Mouse (Mus musculus) C2C12 (cell line): Measurements from ENCODE around the gene Eef2. TPM values are rescaled to one million over a fixed set of nuclear protein-coding genes. Genes with fewer than 3 reads are reported as not detected.

Experiments used
- H3K27me3 ChIP-seq: one replicate; pipeline ENCODE4 v1.6.1; 2011; ENCODE audit not compliant: control insufficient read depth, insufficient read depth, insufficient read length
- H3K36me3 ChIP-seq: one replicate; pipeline ENCODE4 v1.6.1; 2011; ENCODE audit not compliant: control insufficient read depth, insufficient read depth
- H3K4me3 ChIP-seq: one replicate; pipeline ENCODE4 v1.5.1; 2011; ENCODE audit warnings: mild to moderate bottlenecking, control low read depth; ENCODE audit not compliant: poor library complexity, insufficient read depth, severe bottlenecking
- H3K79me2 ChIP-seq: one replicate; pipeline ENCODE4 v1.6.1; 2011; ENCODE audit not compliant: control insufficient read depth, insufficient read depth
- H3K79me3 ChIP-seq: one replicate; pipeline ENCODE4 v1.6.1; 2011; ENCODE audit warnings: low read depth, control low read depth
- H3ac ChIP-seq: one replicate; pipeline ENCODE3; 2011; ENCODE audit warnings: low read depth; ENCODE audit not compliant: control insufficient read depth, insufficient read length
- CEBPB ChIP-seq: IDR thresholded peaks from one replicate; pipeline ENCODE4 v1.6.1; 2011; ENCODE audit warnings: low read depth, mild to moderate bottlenecking, control low read depth, moderate library complexity
- CTCF ChIP-seq: IDR thresholded peaks from one replicate; pipeline ENCODE4 v1.5.1; 2011; ENCODE audit not compliant: control insufficient read depth, insufficient read depth, insufficient read length
- FOSL1 ChIP-seq: IDR thresholded peaks from one replicate; pipeline ENCODE4 v1.8.0; 2011; ENCODE audit warnings: mild to moderate bottlenecking, low read length; ENCODE audit not compliant: poor library complexity, insufficient read depth, severe bottlenecking
- MAX ChIP-seq: IDR thresholded peaks from one replicate; pipeline ENCODE4 v1.6.1; 2011; ENCODE audit warnings: mild to moderate bottlenecking, control low read depth
- MYOD1 ChIP-seq: IDR thresholded peaks from one replicate; pipeline ENCODE4 v1.6.1; 2011; ENCODE audit warnings: low read depth; ENCODE audit not compliant: control insufficient read depth, insufficient read length
- MYOG ChIP-seq: IDR thresholded peaks from one replicate; pipeline ENCODE4 v1.6.1; 2011; ENCODE audit not compliant: control insufficient read depth, insufficient read length; ENCODE audit errors: extremely low read depth
- USF1 ChIP-seq: IDR thresholded peaks from one replicate; pipeline ENCODE4 v1.6.1; 2011; ENCODE audit warnings: low read depth, mild to moderate bottlenecking, control low read depth, moderate library complexity
- polyA plus RNA-seq: library from polyadenylated mRNA; unstranded; fragments of >200 nt; fragmentation: generic; extraction: Trizol; gene quantifications from one replicate; pipeline ENCODE4 v1.2.1, GENCODE M21; 2012; ENCODE audit warnings: missing spikeins

The Eef2 gene
- polyA plus RNA-seq, 1 experiment, result 2,537 TPM

DNA sequence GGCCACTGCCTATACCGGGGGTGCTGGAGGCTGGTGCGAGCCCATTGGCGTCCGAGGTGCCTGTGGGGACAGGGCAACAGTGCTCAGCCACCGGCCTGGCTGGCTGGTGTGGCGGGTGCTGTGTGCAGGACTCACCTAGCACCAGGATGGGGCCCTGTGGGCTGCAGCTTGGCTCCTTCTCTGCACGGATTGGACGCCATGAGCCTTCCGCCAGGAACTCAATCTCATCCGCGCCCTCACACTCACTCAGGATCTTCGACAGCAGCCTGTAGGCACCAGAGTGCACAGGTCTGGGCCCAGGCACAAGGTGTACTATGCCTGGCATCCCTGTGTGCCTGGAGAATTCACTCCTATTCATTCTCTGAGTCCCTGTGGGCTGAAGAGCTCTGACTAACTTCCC is 22.1 kb upstream of the Eef2 start:
- H3K36me3 ChIP-seq, result peaks cover 41% of the 10 kb centered on the region
- H3K27me3 ChIP-seq, result no peaks in the 10 kb centered on the region

DNA sequence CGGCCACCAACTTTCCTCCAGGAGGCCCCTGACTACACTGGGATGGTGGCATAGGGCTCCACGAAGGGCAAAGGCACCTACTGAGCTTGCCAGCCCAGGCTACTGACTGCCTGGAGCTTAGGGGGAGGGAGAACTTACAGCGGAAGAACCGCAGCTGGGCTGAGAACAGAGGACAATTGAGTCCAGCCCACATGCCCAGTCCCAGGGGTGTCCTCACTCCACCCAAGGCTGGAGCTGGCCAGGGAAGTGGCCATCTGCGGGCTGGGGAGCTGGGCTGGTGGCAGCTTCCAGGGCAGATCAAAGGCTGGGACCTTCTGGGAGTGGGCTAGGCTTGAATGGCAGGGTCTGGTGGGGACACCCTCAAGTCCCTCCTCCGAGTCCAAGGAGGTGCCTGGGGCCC is 21.7 kb upstream of the Eef2 start:
- Histone ChIP-seq H3ac (no peak overlapping the region), H3K36me3 (peaks cover 41% of the 10 kb centered on the region), H3K4me3 (no peak overlapping the region), H3K79me2 (peaks cover 30% of the 10 kb centered on the region), H3K79me3 (no peaks in the 10 kb centered on the region), H3K27me3 (no peaks in the 10 kb centered on the region)
- TF ChIP-seq MYOD1 (no peak), CTCF (no peak), FOSL1 (no peak), CEBPB (no peak), MAX (no peak), USF1 (no peak), MYOG (no peak)

More for the DNA sequence above, 22.1 kb upstream of the Eef2 start:
- Histone ChIP-seq H3K4me3 (no peak overlapping the region), H3K79me2 (peaks cover 31% of the 10 kb centered on the region), H3ac (no peak overlapping the region), H3K79me3 (peaks cover 3% of the 10 kb centered on the region)
- TF ChIP-seq MYOD1, result no peak
- no peak for TF ChIP-seq CEBPB
- TF ChIP-seq USF1, result no peak
- no peak for TF ChIP-seq CTCF
- no peak for TF ChIP-seq MYOG
- no peak for TF ChIP-seq FOSL1
- TF ChIP-seq MAX, result no peak

GRCm38 (mm10) chr10:81161602-81162317 is 14.7 kb upstream of the Eef2 start:
- Histone ChIP-seq H3K36me3 (peaks cover 42% of the 10 kb centered on the region), H3K4me3 (no peak overlapping the region), H3K79me3 (peaks cover 35% of the 10 kb centered on the region), H3ac (no peak overlapping the region), H3K27me3 (no peaks in the 10 kb centered on the region), H3K79me2 (peaks cover 84% of the 10 kb centered on the region)
- TF ChIP-seq MYOG (no peak), FOSL1 (no peak), CTCF (no peak), CEBPB (no peak), USF1 (no peak), MAX (no peak), MYOD1 (no peak)

GRCm38 (mm10) chr10:81162318-81162652 is 14.1 kb upstream of the Eef2 start:
- no peak overlapping the region for H3ac ChIP-seq
- peaks cover 37% of the 10 kb centered on the region for H3K36me3 ChIP-seq
- TF ChIP-seq MYOD1 (no peak), FOSL1 (no peak), MAX (no peak), USF1 (no peak), CEBPB (no peak), CTCF (no peak), MYOG (no peak)
- H3K79me3 ChIP-seq, result peaks cover 41% of the 10 kb centered on the region
- H3K4me3 ChIP-seq, result no peak overlapping the region
- H3K27me3 ChIP-seq, result no peaks in the 10 kb centered on the region
- H3K79me2 ChIP-seq, result peaks cover 89% of the 10 kb centered on the region

DNA sequence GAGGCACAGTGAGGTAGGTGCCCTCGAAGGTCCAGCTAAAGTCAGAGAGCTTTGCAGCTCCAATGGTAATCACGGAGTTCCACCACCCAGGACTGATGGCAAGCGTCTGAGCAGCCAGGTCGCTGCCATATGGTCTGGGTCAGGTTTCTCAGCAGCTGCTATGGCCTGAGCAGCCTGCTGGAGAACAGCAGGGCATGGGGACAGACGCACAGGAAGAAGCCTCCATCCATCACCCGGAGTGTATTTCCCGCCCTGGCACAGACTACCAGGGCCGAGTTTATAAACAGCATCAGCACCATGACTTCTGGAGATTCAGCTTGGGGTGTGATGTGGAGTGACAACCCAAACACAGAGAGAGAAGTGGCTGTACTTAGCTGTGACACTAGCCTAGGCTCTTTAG is 11.3 kb upstream of the Eef2 start:
- Histone ChIP-seq H3K36me3 (peaks cover 30% of the 10 kb centered on the region), H3ac (no peak overlapping the region)

More for the DNA sequence above, 11.3 kb upstream of the Eef2 start:
- Histone ChIP-seq H3K4me3 (no peak overlapping the region), H3K27me3 (no peaks in the 10 kb centered on the region), H3K79me3 (peaks cover 41% of the 10 kb centered on the region), H3K79me2 (peaks cover 74% of the 10 kb centered on the region)
- no peak for TF ChIP-seq CEBPB
- TF ChIP-seq MYOG, result no peak
- TF ChIP-seq CTCF, result no peak
- TF ChIP-seq USF1, result no peak
- no peak for TF ChIP-seq MAX
- no peak for TF ChIP-seq MYOD1
- TF ChIP-seq FOSL1, result no peak
